Mouse (Mus musculus) ES-E14 (cell line): Measurements from ENCODE around the gene Bcat1. TPM values are rescaled to one million over a fixed set of nuclear protein-coding genes. Genes with fewer than 3 reads are reported as not detected.
A peak's percentile ranks its signal among the peaks of the same experiment; 100 is the strongest.

Experiments used
- DNase-seq: peaks from one replicate; pipeline ENCODE4 v3.0.0-alpha.2; 2013; ENCODE audit warnings: low read depth, low spot score
- H3K27ac ChIP-seq: 2 replicates; pipeline ENCODE4 v1.5.1; 2012; ENCODE audit warnings: low read depth, mild to moderate bottlenecking, low read length, moderate library complexity, mixed read lengths; ENCODE audit not compliant: poor library complexity, insufficient read depth, severe bottlenecking
- H3K36me3 ChIP-seq: 2 replicates; pipeline ENCODE4 v1.6.1; 2012; ENCODE audit warnings: mild to moderate bottlenecking, low read length, moderate library complexity, mixed read lengths; ENCODE audit not compliant: control insufficient read depth, poor library complexity, insufficient read depth, severe bottlenecking
- H3K4me1 ChIP-seq, 2 experiments: fragments of 150-350 bp in 1 of 2; sonication (generic) in 1 of 2; 2 replicates each; pipeline ENCODE4 v1.6.1; 2012; ENCODE audit warnings: low read length in 2 of 2, mild to moderate bottlenecking in 1 of 2, mixed read lengths in 1 of 2; ENCODE audit not compliant: control insufficient read depth in 2 of 2, insufficient read depth in 2 of 2, poor library complexity in 1 of 2
- H3K4me3 ChIP-seq, 2 experiments: fragments of 150-350 bp in 1 of 2; sonication (generic) in 1 of 2; 2 replicates each; pipeline ENCODE4 v1.5.1; 2012; ENCODE audit warnings: low read length in 2 of 2, low read depth in 1 of 2, mild to moderate bottlenecking in 1 of 2, mixed read lengths in 1 of 2; ENCODE audit not compliant: insufficient read depth in 1 of 2, poor library complexity in 1 of 2, severe bottlenecking in 1 of 2
- H3K9ac ChIP-seq: 2 replicates; pipeline ENCODE4 v1.6.1; 2012; ENCODE audit warnings: low read depth, mild to moderate bottlenecking, low read length, mixed read lengths; ENCODE audit not compliant: poor library complexity, insufficient read depth, severe bottlenecking
- H3K9me3 ChIP-seq: fragments of 150-350 bp; sonication (generic); 2 replicates; pipeline ENCODE4 v1.6.1; 2012; ENCODE audit warnings: low read depth, mild to moderate bottlenecking, low read length; ENCODE audit not compliant: control insufficient read depth, insufficient read depth
- CHD2 ChIP-seq: IDR thresholded peaks from 2 replicates; pipeline ENCODE4 v1.6.1; 2014; ENCODE audit warnings: mild to moderate bottlenecking, low read depth, low read length, inconsistent platforms
- HCFC1 ChIP-seq: IDR thresholded peaks from 2 replicates; pipeline ENCODE4 v1.6.1; 2012; ENCODE audit warnings: low read length, inconsistent platforms, borderline replicate concordance; ENCODE audit not compliant: insufficient read depth
- MAFK ChIP-seq: IDR thresholded peaks from 2 replicates; pipeline ENCODE4 v1.6.1; 2014; ENCODE audit warnings: mild to moderate bottlenecking, low read depth, low read length, inconsistent platforms; ENCODE audit not compliant: insufficient read depth
- ZC3H11A ChIP-seq: IDR thresholded peaks from 2 replicates; pipeline ENCODE4 v1.6.1; 2012; ENCODE audit warnings: low read depth, mild to moderate bottlenecking, inconsistent platforms, low read length, borderline replicate concordance
- ZNF384 ChIP-seq: IDR thresholded peaks from 2 replicates; pipeline ENCODE4 v1.6.1; 2012; ENCODE audit warnings: low read depth, low read length, inconsistent platforms
- in situ Hi-C, 2 experiments: fragments of 600-800 bp; cut with MboI; formaldehyde crosslinking; loops; one replicate each; pipeline ENCODE4 v1.15.1; 2025; ENCODE audit warnings: low sequenced_read_pairs in 2 of 2, inconsistent platforms in 1 of 2; ENCODE audit not compliant: unreplicated experiment in 2 of 2
- total RNA-seq: library from RNA; depleted of rRNA; stranded (reverse); fragments of 300-350 nt; gene quantifications from 2 replicates; pipeline ENCODE4 v1.2.3, GENCODE M21; 2012

Gene Bcat1
- total RNA-seq, 1 experiment = 180 TPM

DNA sequence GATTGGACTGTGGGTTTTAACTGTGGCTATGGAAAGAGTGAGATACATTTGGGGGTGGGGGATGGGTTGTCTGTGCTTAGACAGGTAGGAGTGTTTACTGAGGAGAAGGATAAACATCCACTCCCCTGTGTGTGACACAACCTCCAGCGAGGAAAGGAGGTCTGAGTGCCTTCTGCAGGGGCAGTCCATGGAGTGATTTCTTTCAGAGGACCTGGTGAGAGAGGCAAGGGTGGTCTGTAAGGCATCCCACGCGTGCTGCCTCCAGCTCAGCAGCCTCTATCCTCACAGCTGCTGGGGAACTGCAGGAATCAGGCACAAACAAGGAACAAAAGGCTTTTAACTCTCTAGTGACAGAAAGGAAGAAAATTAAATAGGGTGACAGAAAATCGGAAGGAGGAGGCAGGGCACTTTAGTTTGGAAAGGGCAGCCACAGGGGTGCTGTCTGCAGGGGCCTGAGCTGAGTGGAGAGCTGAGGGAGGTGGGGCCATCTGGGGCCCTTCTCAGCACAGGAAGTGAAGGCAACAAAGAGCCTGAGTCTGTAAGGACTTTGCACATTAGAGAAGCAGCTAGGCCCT, 40.2 kb upstream of the Bcat1 start:
- TF ChIP-seq ZC3H11A = no peak
- TF ChIP-seq CHD2 = no peak
- TF ChIP-seq HCFC1 = no peak
- TF ChIP-seq MAFK = no peak
- TF ChIP-seq ZNF384 = no peak
- H3K9ac ChIP-seq = peak overlapping the region; percentile 45; the same call in 1 of the 2 replicates
- in situ Hi-C loops = no loop called here

GRCm38 (mm10) chr6:145115476-145116097, 39.6 kb upstream of the Bcat1 start, which contains the start of gene Lrmp:
Gene Lrmp, plus strand, starts transcription at chr6:145115653.
- in situ Hi-C loops = no loop called here
- H3K9ac ChIP-seq = peak within 1 kb of the TSS; percentile 45; the same call in 1 of the 2 replicates
- no peaks in the 10 kb centered on the region for H3K9me3 ChIP-seq
- TF ChIP-seq ZC3H11A (no peak), ZNF384 (no peak), HCFC1 (no peak), CHD2 (no peak), MAFK (no peak)
- DNase-seq = no peak
- 0 out of 4 replicates have a peak within 1 kb of the TSS, but pooled peaks of 1 of the 2 experiments have one; percentile 2 for H3K4me3 ChIP-seq
- peak within 1 kb of the TSS; percentile 36; the same call in 1 of the 2 replicates for H3K27ac ChIP-seq
- peaks cover 2 to 10% of the 10 kb centered on the region in 2 experiments; a peak in 3 of 4 replicates for H3K4me1 ChIP-seq
- H3K36me3 ChIP-seq = no peaks in the 10 kb centered on the region

More for the DNA sequence above, 40.2 kb upstream of the Bcat1 start:
- no peak for DNase-seq
- Histone ChIP-seq H3K9me3 (no peaks in the 10 kb centered on the region), H3K27ac (peak overlapping the region; percentile 36; the same call in 1 of the 2 replicates), H3K36me3 (no peaks in the 10 kb centered on the region), H3K4me3 (0 out of 4 replicates have a peak overlapping the region, but pooled peaks of 1 of the 2 experiments have one; percentile 2), H3K4me1 (peaks cover 2 to 14% of the 10 kb centered on the region in 2 experiments; a peak in 3 of 4 replicates)

DNA sequence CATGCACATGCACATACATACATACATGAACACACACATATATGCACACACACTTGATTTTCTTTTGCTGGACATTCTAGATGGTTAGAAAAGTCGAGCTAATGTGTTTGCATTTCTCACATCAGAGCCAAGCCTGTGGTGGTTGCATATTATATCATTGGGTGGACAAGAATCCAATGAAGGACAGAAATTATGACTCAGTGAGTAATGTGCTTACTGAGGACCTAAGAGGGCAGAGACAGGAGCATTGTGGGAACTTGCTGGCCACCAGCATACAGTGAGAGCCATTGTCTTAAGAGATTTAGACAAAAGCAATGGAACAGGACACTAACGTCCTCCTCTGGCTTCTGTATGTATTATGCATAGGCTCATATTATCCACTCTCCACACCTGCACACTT, 38.6 kb upstream of the Bcat1 start:
- TF ChIP-seq HCFC1 = no peak
- TF ChIP-seq ZNF384 = no peak
- no peak for TF ChIP-seq ZC3H11A
- TF ChIP-seq CHD2 = no peak
- TF ChIP-seq MAFK = no peak
- no peaks in the 10 kb centered on the region for H3K36me3 ChIP-seq
- H3K27ac ChIP-seq = no peak overlapping the region
- DNase-seq = no peak
- H3K4me1 ChIP-seq = peaks cover 0 to 8% of the 10 kb centered on the region in 2 experiments; a peak in 2 of 4 replicates
- H3K9ac ChIP-seq = no peak overlapping the region
- H3K4me3 ChIP-seq = no peak overlapping the region
- no peaks in the 10 kb centered on the region for H3K9me3 ChIP-seq
- in situ Hi-C loops = no loop called here

DNA sequence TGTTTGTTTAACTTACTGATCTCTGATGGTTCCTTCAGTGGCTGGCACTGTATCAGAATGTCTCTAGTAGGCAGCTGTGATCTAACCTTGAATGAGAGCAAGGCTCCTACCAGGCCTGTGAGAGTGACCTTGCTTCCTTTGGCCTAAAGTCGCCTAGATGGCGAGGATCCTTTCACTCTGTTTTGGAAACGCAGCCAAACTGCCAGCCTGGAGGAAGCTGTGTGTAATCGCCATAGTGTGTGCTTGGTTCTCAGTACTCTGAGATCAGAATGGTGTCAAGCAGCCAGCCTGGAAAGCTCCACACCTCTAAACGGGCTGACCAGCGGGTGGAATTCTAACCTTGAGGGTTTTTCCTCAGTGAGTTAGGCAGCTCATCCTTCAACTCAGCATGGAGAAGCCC, 36.9 kb upstream of the Bcat1 start:
- H3K9me3 ChIP-seq = no peaks in the 10 kb centered on the region
- DNase-seq = no peak
- no peak overlapping the region for H3K4me3 ChIP-seq
- H3K4me1 ChIP-seq = peaks cover 0 to 8% of the 10 kb centered on the region in 2 experiments; a peak in 2 of 4 replicates
- TF ChIP-seq ZC3H11A = no peak
- TF ChIP-seq ZNF384 = no peak
- TF ChIP-seq CHD2 = no peak
- TF ChIP-seq HCFC1 = no peak
- no peak for TF ChIP-seq MAFK
- no peaks in the 10 kb centered on the region for H3K36me3 ChIP-seq
- in situ Hi-C loops = no loop called here
- H3K27ac ChIP-seq = no peak overlapping the region
- no peak overlapping the region for H3K9ac ChIP-seq
